Mouse (Mus musculus) c-Kit-positive CD71-positive TER-119-positive erythroid progenitor cells, embryonic 14.5 days (primary cell): ENCODE results near the gene Ncam1.

ENCODE experiments used
- DNase-seq: peaks from one replicate; pipeline ENCODE4 v3.0.0-alpha.2; 2013; ENCODE audit warnings: low spot score

Gene Ncam1

GRCm38 (mm10) chr9:49499878-49500277 is 298.8 kb downstream of the Ncam1 start:
- DNase-seq, result no peak

- DNase-seq, result peak; percentile 22
These were observed 304.6 kb downstream of the Ncam1 start for GRCm38 (mm10) chr9:49493979-49494649.

GRCm38 (mm10) chr9:49490609-49491008 is 308.1 kb downstream of the Ncam1 start:
- no peak for DNase-seq

DNA sequence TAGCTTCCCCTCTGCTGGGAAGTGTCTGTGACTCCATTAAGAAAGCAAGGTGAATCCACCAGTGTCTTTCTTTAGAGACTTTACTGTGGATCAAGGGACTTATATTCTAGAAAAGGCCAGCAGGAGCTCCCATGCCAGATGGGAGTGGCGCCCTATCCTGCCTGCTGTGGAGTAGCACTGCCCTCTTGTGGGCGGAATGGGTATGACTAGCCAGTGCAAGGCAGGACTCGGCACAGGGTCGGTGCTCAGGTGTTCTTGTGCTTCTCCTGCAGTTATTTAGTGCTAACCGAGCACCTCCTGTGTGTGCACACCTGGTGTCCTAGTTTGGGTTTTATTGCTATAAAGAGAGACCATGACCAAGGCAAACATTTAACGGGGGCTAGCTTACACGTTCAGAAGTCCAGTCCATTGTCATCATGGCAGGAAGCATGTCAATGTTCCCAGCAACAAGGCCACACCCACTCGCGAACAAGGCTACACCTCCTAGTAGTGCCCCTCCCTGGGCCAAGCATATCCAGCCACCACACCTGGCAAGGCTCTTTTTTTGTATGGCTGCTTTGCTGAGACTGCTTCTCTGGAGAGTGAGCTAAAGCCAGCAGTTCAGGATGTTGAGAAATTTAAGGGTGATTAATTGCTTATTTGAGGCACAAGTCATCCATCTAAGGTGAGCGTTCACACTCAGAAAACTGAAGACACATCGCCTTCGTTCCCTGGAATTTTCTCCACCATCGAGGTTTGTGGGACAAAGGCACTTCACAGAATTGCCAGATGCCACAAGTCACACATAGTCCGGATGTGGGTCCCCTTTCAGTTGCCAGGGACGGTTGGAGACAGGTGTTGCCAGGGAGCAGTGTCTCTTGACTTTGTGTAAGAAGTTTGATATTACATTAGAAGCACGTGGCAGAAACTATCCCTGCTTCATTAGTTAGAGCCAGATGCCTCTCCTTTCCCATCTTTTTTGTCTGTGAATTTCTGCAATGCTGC is 309.5 kb downstream of the Ncam1 start:
- DNase-seq, result peak; percentile 40

DNA sequence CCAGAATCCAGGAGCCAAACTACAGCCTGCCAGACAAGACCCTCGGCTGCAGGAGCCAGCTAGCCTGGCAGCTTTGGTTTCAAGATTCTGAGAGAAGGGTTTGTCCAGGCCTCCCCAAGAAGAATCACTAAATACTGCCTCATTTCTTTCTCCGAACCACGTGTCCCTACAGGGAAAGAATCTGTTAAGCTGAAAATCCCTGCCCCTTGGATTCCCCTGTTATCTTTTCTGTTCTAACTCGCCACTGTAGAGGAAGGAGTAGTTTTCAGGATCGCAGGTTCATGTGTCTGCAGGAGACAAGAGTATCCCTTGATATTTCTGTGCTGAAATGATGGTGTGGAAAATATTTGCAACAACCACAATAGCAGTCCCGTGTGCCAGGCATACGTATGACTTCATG is 310.5 kb downstream of the Ncam1 start:
- no peak for DNase-seq

DNA sequence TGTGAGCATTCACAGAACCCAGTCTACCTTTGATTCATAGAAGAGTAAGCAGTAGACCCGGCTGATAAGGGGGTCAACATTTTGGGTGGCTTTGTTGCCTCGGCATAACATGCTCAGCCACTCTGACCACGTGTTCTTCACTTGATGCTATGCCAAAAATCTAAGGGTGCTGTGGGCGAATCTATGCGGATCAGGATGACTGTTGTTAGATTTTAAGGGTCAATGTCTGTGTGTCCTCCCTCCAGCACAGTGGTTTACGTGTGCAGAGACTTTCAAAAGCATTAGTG is 311.1 kb downstream of the Ncam1 start:
- no peak for DNase-seq

GRCm38 (mm10) chr9:49486805-49487656 is 311.7 kb downstream of the Ncam1 start:
- no peak for DNase-seq

- DNase-seq, result peak; percentile 22
These were observed 312.8 kb downstream of the Ncam1 start, which contains the start of gene Ttc12 for GRCm38 (mm10) chr9:49485892-49486311. TSS of gene Ttc12 (minus strand) at chr9:49486225.

DNA sequence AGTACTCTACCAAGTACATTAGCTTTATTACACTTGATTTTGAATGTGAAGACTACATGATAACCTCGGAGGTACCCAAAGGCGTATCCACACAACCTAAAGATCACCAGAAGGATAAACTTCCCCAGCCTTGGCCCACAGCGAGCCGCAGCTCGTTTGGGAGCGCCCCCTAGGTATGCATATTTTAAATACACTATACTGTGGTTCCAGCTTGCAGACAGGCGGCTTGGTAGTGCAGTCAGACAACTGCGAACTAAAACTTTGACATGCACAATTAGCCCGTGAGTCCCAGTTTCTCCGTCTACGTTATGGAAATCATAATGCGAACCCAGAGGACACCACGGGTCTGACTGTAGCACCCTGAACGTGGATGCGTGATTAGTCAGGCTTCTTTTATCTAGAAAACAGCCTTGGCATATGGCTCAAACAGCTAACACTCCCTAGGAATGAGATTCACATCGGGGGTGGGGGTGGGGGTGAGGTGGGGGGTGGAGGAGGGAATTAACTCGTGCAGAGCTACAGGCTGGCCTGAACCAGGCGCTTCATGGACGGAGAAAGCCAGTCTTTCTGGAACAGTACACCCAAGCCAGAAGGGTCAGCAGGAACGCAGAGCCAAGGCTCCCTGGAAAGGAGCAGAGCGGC is 313.4 kb downstream of the Ncam1 start:
- no peak for DNase-seq

DNA sequence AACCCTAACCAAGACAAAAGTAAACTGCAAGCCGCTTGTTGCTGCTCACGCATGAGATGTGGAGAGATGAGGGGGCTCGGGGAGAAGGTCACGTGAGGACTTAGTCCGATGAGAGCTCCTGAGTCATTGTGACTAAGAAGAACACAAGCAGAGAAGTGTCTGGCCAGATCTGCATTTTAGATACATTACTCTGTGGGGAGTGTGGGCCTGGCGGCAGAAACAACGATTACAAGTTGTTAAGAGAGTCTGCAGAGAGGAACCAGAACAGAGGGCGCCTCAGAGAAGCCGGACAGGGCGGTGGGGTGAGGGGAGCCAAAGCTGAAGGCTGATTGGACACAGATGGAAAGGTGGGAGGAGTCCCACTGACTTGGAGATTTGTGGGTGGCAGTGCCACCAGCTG is 315.4 kb downstream of the Ncam1 start:
- no peak for DNase-seq

DNA sequence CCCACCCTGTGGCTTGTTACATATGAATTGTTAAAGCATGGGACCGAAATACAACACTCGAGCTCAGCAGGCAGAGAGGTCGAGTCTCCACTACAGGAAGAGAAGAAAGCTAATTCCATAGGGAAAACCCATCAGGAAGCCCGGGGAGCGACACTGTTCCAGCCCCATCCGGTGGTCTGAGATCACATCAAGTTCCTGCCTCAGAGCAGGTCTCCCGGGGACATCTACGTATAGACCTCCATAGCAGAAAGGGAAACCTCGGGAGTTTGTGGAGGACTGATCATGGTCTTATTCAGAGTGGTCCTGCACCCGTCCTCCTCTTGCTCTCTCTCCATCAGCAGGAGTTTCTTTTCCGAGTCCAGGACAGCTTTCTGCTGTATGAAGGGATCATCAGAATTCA is 326.6 kb downstream of the Ncam1 start:
- DNase-seq, result no peak

DNA sequence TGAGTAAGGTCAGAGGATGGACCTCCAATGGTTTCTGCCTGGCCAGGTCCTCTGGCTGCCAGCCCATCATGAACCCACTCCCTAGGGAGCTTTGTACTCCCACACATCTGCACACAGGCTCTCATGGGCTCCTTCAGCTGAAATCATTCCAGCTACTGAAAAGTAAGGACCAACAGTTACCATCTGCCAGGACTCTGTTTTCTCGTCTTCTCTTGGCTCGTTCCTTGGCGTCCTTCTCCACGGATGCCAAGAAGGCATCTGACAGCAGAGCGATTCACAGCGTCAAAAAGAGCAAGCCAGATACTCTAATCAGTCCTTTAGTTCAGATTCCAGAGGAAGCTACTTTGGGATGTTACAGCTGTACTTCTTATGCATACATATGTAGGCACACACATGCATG is 327.8 kb downstream of the Ncam1 start:
- no peak for DNase-seq

DNA sequence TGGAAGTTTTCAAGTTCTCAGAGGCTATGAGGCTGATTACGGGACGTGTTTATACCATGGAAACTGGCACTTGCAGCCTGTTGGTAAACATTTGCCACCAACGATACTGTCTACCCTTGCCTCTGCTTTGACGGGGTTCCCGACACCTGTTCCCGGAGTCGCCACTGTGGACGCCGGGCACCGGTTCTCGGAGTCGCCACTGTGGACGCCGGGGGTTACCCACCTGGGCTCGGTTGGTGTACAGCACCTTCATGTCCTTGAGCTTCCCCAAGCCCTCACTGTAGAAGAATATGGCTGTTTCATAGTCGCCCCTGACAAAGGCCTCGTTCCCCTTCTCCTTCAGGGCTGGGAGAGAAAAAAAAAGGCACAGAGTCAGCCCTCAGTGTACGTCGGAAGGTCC is 328.7 kb downstream of the Ncam1 start:
- no peak for DNase-seq

DNA sequence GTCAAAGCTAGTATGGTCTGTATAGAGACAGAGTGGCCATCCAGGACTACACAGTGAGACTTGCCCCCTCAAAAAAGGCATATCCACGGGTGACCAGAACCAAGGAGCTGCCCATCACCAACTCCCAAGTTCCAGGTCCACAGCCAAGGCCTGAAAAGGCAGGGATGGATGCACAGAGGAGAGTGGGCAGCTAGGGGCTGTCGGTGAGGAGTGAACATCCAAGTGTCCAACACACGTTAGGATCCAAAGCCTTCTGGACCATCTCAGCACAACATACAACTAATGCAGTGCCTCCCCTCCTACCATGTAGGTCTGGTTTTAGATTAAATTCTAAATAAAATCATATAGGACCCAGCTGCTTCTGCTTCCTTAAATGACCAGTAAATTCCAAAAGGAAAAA is 342.6 kb downstream of the Ncam1 start:
- no peak for DNase-seq

DNA sequence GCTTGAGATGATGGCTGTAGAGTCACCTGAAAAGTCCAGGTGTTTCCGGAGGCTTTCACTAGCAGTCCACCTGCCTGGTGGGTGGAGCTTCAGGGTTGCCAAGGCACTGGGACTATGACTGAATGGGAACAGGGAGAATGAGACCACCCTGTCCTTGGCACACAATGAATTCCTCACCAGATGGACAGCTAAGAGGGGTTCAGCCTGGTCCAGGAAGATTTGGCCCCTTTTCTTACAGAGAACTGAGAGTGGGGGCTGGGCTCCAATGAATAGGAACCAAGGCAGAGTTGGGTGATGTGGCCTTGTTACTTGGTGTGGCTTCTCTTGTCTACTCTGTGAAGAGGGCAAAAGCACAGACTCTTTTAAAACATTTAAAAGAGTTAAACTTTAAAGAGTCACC is 346.3 kb downstream of the Ncam1 start:
- no peak for DNase-seq
